Mouse (Mus musculus) brain, embryonic 18.5 days (tissue): Measurements from ENCODE around the gene Camk2g.
A peak's percentile ranks its signal among the peaks of the same experiment; 100 is the strongest.
"Not testable (repeated sequence)": the region's sequence is repeated elsewhere in the genome, so short reads cannot be mapped to it uniquely, and the experiment has no call there.

Source experiments
- DNase-seq: peaks from one replicate; pipeline ENCODE4 v3.0.0-alpha.2; 2012; ENCODE audit warnings: low read depth, low spot score

The Camk2g gene

GRCm38 (mm10) chr14:20738511-20738910 is 55.4 kb downstream of the Camk2g start:
- no peak for DNase-seq

DNA sequence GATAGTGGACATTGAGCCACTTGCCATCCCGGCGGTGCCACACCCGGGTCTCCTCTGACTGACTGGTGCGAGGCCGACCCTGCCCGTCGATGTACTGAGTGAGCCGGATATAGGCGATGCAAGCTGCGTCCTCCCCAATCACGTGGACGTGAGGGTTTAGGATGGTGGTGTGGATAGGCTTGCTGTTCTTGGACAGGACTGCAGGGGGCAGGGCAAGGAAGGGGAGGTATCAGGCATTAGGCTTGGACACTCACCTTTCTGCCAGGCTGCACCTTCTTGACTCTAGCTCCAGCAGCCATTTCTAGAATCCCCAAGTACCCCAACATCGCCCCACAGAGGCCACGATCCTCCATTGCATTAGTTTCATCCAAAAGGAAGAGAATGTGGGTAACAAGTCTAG is 56.6 kb downstream of the Camk2g start:
- no peak for DNase-seq

DNA sequence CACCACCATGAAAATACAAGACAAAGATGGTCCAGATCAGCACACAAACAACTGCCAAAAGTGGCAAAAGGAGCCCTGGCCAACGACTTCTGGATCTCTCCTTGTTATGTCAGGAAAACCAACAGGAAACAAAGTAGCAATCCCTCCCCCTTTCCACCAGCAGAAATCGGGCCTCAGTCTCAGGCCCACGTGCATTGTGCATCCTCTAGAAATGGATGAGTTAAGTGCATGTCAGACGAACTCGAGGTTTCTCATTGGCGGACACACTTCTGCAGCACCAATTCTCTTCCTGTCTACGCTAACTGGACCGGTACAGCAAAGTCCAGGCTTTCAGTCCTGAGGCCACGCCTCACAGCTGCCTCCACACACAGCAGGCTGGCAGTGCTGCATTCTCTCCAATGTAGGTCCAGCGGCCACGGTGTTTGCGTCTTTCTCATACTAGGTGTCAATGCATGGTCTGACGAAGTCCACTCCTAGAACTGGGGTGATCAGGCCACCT is 57.9 kb downstream of the Camk2g start:
- no peak for DNase-seq

- DNase-seq: no peak
These were observed 58.8 kb downstream of the Camk2g start for GRCm38 (mm10) chr14:20735052-20735451.

GRCm38 (mm10) chr14:20733952-20734774 is 59.7 kb downstream of the Camk2g start, which contains the start of gene Ndst2:
TSS of gene Ndst2 (minus strand) at chr14:20734562.
- peak; percentile 66 for DNase-seq

DNA sequence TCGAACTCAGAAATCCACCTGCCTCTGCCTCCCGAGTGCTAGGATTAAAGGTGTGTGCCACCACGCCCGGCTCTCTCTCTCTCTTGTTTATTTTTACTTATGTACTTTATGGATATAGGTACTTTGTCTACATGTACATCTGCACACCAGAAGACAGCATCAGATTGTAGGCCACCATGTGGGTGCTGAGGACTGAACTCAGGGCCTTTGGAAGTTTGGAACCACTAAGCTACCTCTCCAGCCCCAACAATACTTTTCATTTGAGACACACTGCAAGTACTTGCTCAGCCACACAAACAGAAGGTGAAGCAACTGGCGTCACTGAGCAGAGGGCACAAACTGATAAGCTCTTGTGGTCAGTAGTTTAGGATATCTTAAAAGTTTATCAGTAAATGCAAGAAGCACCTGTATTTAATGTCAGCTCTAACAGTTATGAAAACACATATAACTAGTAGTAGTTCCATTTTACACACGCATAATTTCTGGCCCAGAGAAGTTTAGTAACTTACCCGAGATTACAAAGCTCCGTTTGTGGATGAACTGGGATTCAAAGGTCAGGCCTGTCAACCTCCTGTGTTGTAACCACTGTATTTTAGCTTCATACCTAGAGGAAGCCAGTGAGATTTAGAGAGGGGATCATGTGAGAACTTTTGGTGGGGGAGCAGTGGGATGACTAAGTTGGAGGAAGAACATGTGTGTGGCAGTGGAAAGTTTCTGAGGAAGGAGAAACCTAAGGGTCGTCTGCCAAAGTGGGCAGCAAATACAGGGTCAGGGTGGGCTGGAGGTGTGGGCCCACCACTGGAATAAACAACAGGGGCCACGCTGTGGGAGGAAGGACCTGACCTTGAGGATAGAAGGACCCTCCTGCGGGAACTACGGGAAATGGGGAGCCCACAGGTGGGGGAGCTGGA is 60.6 kb downstream of the Camk2g start:
- no peak for DNase-seq

DNA sequence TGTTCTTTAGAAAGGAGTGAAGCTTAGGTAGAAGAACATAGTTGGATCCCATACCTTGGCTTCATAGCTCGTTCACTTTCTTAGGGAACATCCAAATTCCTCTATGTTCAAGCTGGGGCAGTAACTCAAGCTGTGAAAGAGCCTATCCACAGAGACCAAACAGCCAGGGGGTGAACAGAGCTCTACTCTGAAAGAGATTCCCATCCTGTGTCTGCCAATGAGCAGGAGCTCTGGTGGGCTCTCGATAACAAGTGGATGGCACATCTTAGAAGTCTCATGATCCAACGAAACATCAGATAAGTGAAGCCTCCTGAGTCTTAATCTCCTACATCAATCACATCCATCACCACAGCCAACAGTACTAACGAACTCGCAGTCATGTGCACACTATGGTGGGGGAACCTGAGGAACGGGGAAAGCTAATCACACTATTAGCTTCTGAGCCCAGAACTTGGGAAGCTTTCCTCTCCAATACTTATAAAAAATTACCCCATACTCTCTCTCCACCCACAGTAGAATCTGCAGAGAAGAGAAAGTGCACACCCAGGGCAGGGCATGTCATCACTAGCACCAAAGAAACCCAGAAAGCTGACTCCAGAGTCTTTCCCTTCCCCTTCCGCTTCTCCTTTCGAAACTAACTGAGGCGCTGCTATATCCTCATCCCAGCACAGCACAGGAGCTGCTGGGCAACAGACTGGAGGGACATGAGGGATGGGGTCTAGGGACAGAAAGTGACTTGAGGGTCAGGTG is 62.9 kb downstream of the Camk2g start:
- DNase-seq: no peak

DNA sequence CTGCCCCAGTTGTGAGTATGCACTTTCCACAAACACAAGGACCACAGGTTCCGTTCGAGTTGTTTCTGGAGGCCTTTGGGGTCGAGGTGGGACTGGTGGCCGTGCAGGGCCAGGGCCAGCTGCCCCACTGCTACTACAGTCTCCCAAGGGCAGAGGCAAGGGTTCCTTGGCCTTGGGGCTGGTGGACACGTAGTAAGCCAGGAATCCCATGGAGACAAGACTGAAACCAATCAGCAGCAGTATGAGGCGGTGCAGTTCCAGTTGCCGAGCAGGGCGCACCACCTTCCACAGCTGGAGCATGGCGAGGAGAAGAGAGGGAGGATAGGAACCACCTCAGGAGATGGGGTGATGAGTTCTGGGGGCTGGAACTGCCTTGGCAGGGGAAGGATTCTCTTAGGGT is 64.0 kb downstream of the Camk2g start:
- no peak for DNase-seq

GRCm38 (mm10) chr14:20725660-20726339 is 68.1 kb downstream of the Camk2g start:
- no peak for DNase-seq

DNA sequence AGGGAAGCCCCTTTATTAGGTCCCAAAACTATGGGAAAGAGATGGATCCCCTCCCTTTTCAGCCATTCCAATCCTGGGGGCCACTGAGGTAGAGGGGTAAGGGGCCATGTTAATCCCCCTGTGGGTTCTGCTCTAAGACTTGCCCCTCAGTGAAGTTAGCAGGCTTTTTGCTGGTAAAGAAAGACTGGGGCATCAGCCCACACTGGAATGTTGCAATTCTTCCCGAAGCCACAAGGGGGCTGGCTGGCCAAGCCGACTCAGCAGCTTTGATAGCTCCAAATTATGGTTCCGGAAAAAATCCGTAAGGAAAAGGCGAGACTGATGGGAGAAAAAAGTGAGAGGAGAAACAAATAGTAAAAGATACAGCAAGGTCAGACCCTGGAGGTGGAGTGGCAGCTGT is 69.8 kb downstream of the Camk2g start:
- DNase-seq: no peak

GRCm38 (mm10) chr14:20723006-20723405 is 70.9 kb downstream of the Camk2g start:
- no peak for DNase-seq

- no peak for DNase-seq
These were observed 72.5 kb downstream of the Camk2g start for GRCm38 (mm10) chr14:20721371-20721770.

GRCm38 (mm10) chr14:20719767-20720166 is 74.1 kb downstream of the Camk2g start:
- DNase-seq: no peak

DNA sequence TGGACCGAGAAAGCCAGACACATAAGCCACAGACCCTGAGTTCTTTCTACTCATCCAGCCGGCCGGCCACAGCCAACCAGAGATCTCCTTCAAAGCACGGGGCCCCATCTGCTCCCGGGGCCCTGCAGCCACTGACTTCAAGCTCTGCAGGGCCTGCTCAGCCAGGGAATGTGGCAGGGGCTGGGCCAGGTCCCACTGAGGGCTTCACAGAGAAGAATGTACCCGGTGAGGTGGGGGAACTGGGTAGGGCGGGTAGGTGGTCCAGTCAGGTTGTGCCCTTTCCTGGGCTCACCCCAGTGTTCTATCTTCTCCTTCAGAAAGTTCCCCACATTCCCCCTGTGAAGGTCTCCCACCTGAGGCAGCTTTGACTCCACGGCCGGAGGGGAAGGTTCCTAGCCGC is 75.4 kb downstream of the Camk2g start:
- DNase-seq: no peak

DNA sequence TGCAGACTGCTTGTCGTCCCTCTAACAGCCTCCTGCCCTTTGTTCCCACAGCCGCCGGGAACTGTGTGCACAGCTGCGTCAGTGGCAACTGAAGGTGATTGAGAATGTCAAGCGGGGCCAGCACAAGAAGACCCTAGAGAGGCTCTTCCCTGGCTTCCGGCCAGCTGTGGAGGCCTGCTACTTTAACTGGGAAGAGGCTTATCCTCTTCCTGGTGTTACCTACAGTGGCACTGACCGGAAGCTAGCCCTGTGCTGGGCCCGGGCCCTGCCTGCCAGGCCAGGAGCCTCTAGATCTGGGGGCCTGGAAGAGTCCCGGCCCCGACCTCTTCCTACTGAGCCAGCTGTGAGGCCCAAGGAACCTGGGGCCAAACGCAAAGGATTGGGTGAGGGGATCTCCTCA is 80.1 kb downstream of the Camk2g start:
- no peak for DNase-seq

GRCm38 (mm10) chr14:20708239-20708638 is 85.6 kb downstream of the Camk2g start:
- no peak for DNase-seq

- peak; percentile 85 for DNase-seq
These were observed 86.4 kb downstream of the Camk2g start, which contains the start of gene Zswim8 for GRCm38 (mm10) chr14:20707201-20708190. TSS of gene Zswim8 (plus strand) at chr14:20707552.

DNA sequence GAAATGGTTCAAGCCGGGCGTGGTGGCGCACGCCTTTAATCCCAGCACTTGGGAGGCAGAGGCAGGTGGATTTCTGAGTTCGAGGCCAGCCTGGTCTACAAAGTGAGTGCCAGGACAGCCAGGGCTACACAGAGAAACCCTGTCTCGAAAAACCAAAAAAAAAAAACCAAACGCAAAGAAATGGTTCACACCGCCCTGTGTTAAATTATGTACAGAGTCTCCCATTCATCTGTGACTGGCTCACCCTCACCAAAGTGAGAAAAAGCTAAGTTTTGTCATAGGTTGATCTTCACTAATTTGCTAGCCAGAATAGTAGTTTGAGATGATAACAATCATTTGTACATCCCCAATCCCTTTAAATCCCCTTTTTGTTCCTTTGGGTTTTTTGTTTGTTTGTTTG is 90.4 kb downstream of the Camk2g start:
- DNase-seq: not testable (repeated sequence)

DNA sequence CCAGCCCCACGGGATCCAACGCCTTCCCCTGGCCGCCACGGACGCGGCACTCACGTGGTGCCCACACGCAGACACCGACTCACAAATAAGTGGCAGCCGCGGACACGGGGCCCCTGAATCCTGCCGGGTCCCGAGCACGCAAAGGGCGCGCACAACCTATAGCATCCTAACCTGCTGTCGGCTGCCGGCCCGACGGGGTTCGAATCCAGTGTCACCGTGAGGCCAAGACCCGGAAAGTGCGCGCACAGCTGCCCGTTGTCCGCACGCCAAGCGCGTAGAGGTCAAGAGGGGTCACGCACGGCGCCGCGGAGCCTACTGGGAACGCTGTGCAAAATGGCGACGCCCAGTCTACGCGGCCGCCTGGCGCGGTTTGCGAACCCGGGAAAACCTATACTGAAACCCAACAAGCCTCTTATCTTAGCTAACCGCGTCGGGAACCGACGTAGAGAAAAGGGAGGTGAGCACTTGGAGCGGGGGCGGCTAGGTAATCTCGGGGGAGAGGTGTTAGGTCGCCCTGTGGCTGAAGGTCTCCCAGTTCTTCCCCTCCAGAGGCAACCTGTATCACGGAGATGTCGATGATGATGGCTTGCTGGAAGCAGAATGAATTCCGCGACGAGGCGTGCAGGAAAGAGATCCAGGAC is 91.0 kb downstream of the Camk2g start, which contains the start of gene Chchd1:
TSS of gene Chchd1 (plus strand) at position 266 of the 641 bp plus-strand sequence.
- DNase-seq: no peak
